Mouse (Mus musculus): ENCODE data around the gene Il5.

The Il5 gene

GRCm38 (mm10) chr11:53737573-53737946 is 17.0 kb downstream of the Il5 start:
- peak; percentile 58 to 88 for DNase-seq (ENCODE audit: inconsistent age in 2 of 2, low spot score in 1 of 2)

GRCm38 (mm10) chr11:53742353-53742752 is 21.8 kb downstream of the Il5 start:
- peak in 1 of 2 experiments; percentile 40 for DNase-seq (ENCODE audit: inconsistent age in 2 of 2, low spot score in 1 of 2)

- DNase-seq (ENCODE audit: inconsistent age in 2 of 2, low spot score in 1 of 2) = no peak
These were observed 24.7 kb downstream of the Il5 start for GRCm38 (mm10) chr11:53745260-53745659.

- DNase-seq (ENCODE audit: inconsistent age in 2 of 2, low spot score in 1 of 2) = no peak
These were observed 27.4 kb downstream of the Il5 start for GRCm38 (mm10) chr11:53747985-53748384.

GRCm38 (mm10) chr11:53748614-53749013 is 28.0 kb downstream of the Il5 start:
- DNase-seq (ENCODE audit: inconsistent age in 2 of 2, low spot score in 1 of 2) = peak in 1 of 2 experiments; percentile 16

- no peak for DNase-seq (ENCODE audit: inconsistent age in 2 of 2, low spot score in 1 of 2)
These were observed 28.7 kb downstream of the Il5 start for GRCm38 (mm10) chr11:53749306-53749705.

GRCm38 (mm10) chr11:53749716-53750352 is 29.2 kb downstream of the Il5 start:
- no peak for DNase-seq (ENCODE audit: inconsistent age in 2 of 2, low spot score in 1 of 2)

GRCm38 (mm10) chr11:53755011-53755595 is 34.5 kb downstream of the Il5 start:
- no peak for DNase-seq (ENCODE audit: inconsistent age in 2 of 2, low spot score in 1 of 2)

GRCm38 (mm10) chr11:53757612-53758011 is 37.0 kb downstream of the Il5 start:
- no peak for DNase-seq (ENCODE audit: inconsistent age in 2 of 2, low spot score in 1 of 2)

GRCm38 (mm10) chr11:53758033-53758432 is 37.4 kb downstream of the Il5 start:
- peak; percentile 40 to 79 for DNase-seq (ENCODE audit: inconsistent age in 2 of 2, low spot score in 1 of 2)

- DNase-seq (ENCODE audit: inconsistent age in 2 of 2, low spot score in 1 of 2) = peak in 1 of 2 experiments; percentile 58
These were observed 38.3 kb downstream of the Il5 start for GRCm38 (mm10) chr11:53758791-53759351.

- DNase-seq (ENCODE audit: inconsistent age in 2 of 2, low spot score in 1 of 2) = peak in 1 of 2 experiments; percentile 35
These were observed 39.2 kb downstream of the Il5 start for GRCm38 (mm10) chr11:53759545-53760406.

GRCm38 (mm10) chr11:53761284-53761683 is 40.7 kb downstream of the Il5 start:
- DNase-seq (ENCODE audit: inconsistent age in 2 of 2, low spot score in 1 of 2) = peak in 1 of 2 experiments; percentile 75

GRCm38 (mm10) chr11:53761822-53762221 is 41.2 kb downstream of the Il5 start:
- peak; percentile 96 to 97 for DNase-seq (ENCODE audit: inconsistent age in 2 of 2, low spot score in 1 of 2)

GRCm38 (mm10) chr11:53762426-53762825 is 41.8 kb downstream of the Il5 start:
- no peak for DNase-seq (ENCODE audit: inconsistent age in 2 of 2, low spot score in 1 of 2)

GRCm38 (mm10) chr11:53762827-53763495 is 42.4 kb downstream of the Il5 start:
- peak; percentile 93 to 98 for DNase-seq (ENCODE audit: inconsistent age in 2 of 2, low spot score in 1 of 2)

- peak; percentile 94 to 97 for DNase-seq (ENCODE audit: inconsistent age in 2 of 2, low spot score in 1 of 2)
These were observed 43.0 kb downstream of the Il5 start for GRCm38 (mm10) chr11:53763496-53764140.

- no peak for DNase-seq (ENCODE audit: inconsistent age in 2 of 2, low spot score in 1 of 2)
These were observed 44.0 kb downstream of the Il5 start for GRCm38 (mm10) chr11:53764581-53764980.

GRCm38 (mm10) chr11:53768422-53769184 is 48.0 kb downstream of the Il5 start:
- DNase-seq (ENCODE audit: inconsistent age in 2 of 2, low spot score in 1 of 2) = no peak

- DNase-seq (ENCODE audit: inconsistent age in 2 of 2, low spot score in 1 of 2) = no peak
These were observed 48.6 kb downstream of the Il5 start for GRCm38 (mm10) chr11:53769185-53769576.

Data from adrenal gland, adult (tissue).